Mouse (Mus musculus): ENCODE data around the gene Pard3b.

DNA sequence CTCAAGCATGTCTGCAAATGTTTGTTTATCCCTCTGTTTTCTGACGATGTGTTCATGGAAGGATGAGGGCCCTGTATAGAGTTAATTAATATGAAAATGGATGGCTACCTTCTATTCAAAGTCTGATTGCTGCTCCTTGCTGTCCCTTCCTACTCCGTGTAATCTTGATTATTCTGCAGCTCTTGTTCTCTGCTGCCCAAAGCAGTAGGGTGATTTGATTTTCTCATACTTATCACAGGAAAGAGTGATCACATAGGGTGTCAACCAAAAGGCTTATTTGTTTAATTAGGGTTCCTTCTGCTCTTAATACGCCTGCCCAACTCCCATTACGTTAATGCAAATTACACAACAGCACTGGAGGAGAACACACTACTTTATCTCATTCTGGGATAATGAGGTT, 716.9 kb downstream of the Pard3b start:
- TF ChIP-seq POLR2A (IDR thresholded peaks at IDR 0.05; ENCODE audit: borderline replicate concordance, extremely low read depth, low read depth, low read length): no peak
- no peak for TF ChIP-seq CTCF (IDR thresholded peaks at IDR 0.05; ENCODE audit: insufficient read depth, low read length)
